Mouse (Mus musculus) testis, adult 2 months (tissue): ENCODE data around the gene Tmprss13.

Experiments used
- CTCF ChIP-seq: fragments of 200-500 bp; IDR thresholded peaks from 2 replicates; pipeline ENCODE4 v1.5.1; 2012; ENCODE audit warnings: low read depth, mild to moderate bottlenecking, inconsistent platforms, low read length, moderate library complexity; ENCODE audit not compliant: control insufficient read depth, insufficient read depth, insufficient replicate concordance
- POLR2A ChIP-seq: fragments of 200-500 bp; IDR thresholded peaks from 2 replicates; pipeline ENCODE4 v1.6.1; 2012; ENCODE audit warnings: low read depth, mild to moderate bottlenecking, inconsistent platforms, low read length, moderate library complexity; ENCODE audit not compliant: control insufficient read depth

DNA sequence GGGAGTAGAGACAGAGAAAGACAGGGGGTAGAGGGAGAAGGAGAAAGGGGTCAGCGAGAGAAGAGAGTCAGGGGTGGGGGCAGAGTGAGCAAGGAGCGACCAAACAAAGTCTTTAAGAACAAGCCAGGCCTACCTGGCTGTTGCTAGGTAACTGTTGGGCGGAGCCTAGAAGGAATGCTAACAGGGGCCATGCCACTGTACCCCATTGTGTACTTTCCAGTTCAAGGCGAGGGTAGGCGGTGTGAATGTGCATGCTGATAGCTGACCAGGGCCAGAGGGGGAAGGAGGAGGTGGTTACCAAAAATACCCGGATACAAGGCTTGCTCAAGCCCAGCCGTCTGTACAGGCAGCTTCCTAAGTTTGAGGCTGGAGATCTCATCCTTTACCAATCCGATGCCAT is 17.1 kb upstream of the Tmprss13 start:
- no peak for TF ChIP-seq POLR2A
- TF ChIP-seq CTCF: no peak
